Mouse (Mus musculus): ENCODE measurements around the gene Ubqln1. TPM values are rescaled to one million over a fixed set of nuclear protein-coding genes. Genes with fewer than 3 reads are reported as not detected.

Ubqln1 gene
- 65.7 and 70.9 TPM in 2 replicates for polyA plus RNA-seq (2012; rRNA removed)

DNA sequence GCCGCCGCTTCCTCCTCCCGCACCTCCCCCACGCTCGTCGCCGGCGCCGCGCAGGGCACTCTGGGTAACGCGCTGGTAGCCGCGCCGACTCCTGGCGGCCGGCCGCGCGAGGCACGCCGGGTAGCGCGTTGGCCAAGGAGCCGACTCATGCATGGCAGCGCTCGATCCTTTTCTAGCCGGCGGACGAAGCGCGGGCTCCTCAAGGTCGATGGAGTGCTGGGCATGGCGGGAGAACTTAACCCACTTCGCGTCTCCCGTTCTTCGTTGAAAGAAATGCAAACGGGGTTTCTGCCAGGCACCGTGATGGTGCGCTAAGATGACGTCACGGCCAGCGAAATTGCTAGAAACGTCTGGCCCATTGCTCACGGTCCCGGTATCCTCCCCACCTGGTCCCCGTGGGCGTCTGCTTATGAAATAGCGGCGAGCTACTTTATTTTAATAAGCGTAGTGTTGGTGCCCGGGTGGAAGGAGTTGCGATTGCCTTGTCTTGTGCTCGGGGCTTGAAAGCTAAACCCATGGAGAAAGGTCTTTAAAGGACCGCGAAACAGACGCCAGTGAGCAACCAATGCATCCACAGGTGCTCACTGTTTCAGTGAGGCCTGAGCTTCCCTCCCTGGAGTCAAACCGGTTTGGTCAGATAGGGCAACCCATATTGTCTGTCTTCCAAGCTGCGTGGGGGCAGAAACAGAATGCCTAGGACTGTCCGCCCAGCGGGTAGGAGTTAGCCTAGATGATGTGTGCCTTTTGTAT, at the start of gene Ubqln1:
TSS of gene Ubqln1 (minus strand) at position 62 of the 750 bp plus-strand sequence.

DNA sequence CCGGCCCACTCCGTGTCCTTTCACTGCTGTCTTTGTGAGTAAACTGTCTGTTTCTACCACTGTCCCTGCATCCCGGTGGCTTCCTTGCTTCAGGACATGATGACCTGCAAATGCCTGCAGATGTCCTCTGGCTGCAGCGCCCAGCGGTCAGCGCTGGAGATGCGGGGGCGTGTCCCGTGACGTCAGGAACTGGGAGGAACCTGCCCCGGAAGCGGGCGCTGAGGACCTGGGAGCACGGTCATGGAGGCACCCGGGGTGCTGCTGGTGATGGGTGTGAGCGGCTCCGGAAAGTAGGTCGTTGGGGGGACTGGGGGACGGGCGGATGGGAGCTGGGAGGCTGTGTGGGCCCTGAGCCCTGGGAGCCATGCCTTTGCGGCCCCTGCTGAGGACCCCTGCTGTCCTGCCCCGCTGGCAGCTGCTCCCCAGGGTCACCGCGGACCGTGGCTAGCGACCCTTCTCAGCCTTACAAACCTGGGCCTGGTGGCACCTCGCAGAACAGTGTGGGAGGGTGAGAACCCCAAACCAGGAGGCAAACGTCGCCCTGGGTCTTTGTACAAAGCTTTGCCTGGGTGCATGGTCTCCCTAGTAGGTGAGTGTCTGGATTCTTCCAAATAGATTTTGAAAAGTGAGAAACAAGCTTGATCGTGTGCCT, 57.9 kb downstream of the Ubqln1 start, which contains the start of gene Idnk:
TSS of gene Idnk (plus strand) at position 203 of the 652 bp plus-strand sequence.

DNA sequence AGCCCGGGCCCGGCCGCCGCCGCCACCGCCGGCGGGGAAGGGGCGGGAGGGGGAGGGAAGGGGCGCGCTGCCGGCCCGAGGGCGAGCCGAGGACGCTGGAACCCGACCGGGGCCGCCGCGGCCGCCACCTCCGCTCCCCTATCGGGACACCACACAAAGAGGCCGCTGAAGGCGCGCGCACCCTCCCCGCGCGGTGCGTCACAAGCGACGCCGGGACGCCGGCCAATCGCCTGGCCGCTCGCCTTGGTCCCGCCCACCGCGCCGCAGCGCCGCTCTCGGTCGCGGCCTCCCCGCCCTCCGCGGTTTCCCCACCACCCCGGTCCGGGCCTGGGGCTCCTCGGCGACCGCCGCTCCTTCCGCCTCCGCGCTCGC, 87.1 kb downstream of the Ubqln1 start, which contains the start of gene Hnrnpa0:
TSS of gene Hnrnpa0 (minus strand) at position 161 of the 372 bp plus-strand sequence.

Other genes with a start within 250 kb of the Ubqln1 start
- 0.18 and 0.26 TPM in 2 replicates for gene Klhl3, start 102.1 kb downstream of the Ubqln1 start, polyA plus RNA-seq (2012; rRNA removed)
- 24.0 and 41.0 TPM in 2 replicates for gene Hnrnpa0, start 87.1 kb downstream of the Ubqln1 start, polyA plus RNA-seq (2012; rRNA removed)
- gene Idnk, start 58.0 kb downstream of the Ubqln1 start, polyA plus RNA-seq (2012; rRNA removed): 4.0 and 5.5 TPM in 2 replicates
- 2.0 and 2.1 TPM in 2 replicates for gene Gkap1, start 60.0 kb upstream of the Ubqln1 start, polyA plus RNA-seq (2012; rRNA removed)
- gene Kif27, start 143.5 kb upstream of the Ubqln1 start, polyA plus RNA-seq (2012; rRNA removed): 0.01 TPM in 1 of 2 replicates, not detected in the other
- gene 2210016F16Rik, start 169.6 kb upstream of the Ubqln1 start, polyA plus RNA-seq (2012; rRNA removed): 13.5 and 32.0 TPM in 2 replicates
- 2.0 and 2.2 TPM in 2 replicates for gene Rmi1, start 186.6 kb upstream of the Ubqln1 start, polyA plus RNA-seq (2012; rRNA removed)
- gene Hnrnpk, start 187.7 kb upstream of the Ubqln1 start, polyA plus RNA-seq (2012; rRNA removed): 58.0 and 69.0 TPM in 2 replicates

Data from stomach, adult 2 months (tissue).